Mouse (Mus musculus): ENCODE data around the gene Dgcr2. TPM values are rescaled to one million over a fixed set of nuclear protein-coding genes. Genes with fewer than 3 reads are reported as not detected.

Gene Dgcr2
- polyA plus RNA-seq, 1 experiment from 2014 or later = 75.3 TPM

- H3K9ac ChIP-seq (ENCODE audit: low read length) = peak overlapping the region; percentile 37; the same call in 1 of the 2 replicates
- H3K4me1 ChIP-seq (ENCODE audit: control insufficient read depth, insufficient read depth, low read length) = peaks cover 31% of the 10 kb centered on the region
Observed at GRCm38 (mm10) chr16:17804982-17805381, 93.4 kb downstream of the Dgcr2 start.

GRCm38 (mm10) chr16:17804449-17804912, 93.9 kb downstream of the Dgcr2 start:
- ATAC-seq = no peak
- Histone ChIP-seq H3K9ac (ENCODE audit: low read length) (peak overlapping the region; percentile 37), H3K27ac (ENCODE audit: low read depth, low read length) (no peak overlapping the region), H3K36me3 (ENCODE audit: control insufficient read depth, insufficient read depth, low read length) (no peaks in the 10 kb centered on the region), H3K27me3 (replicated peaks; ENCODE audit: control insufficient read depth, insufficient read depth, low read length) (peaks cover 70% of the 10 kb centered on the region), H3K4me3 (ENCODE audit: low read depth, low read length) (peak overlapping the region; percentile 30), H3K9me3 (replicated peaks; ENCODE audit: control insufficient read depth, low read length) (no peaks in the 10 kb centered on the region), H3K4me1 (ENCODE audit: control insufficient read depth, insufficient read depth, low read length) (peaks cover 28% of the 10 kb centered on the region), H3K4me2 (ENCODE audit: low read length) (peak overlapping the region; percentile 57)
- no peak for DNase-seq (ENCODE audit: low spot score)
- WGBS = under 1% methylated on average over 33 of the region's 33 CpGs

More at GRCm38 (mm10) chr16:17804982-17805381, 93.4 kb downstream of the Dgcr2 start:
- 6% methylated on average over 7 of the region's 7 CpGs for WGBS
- Histone ChIP-seq H3K36me3 (ENCODE audit: control insufficient read depth, insufficient read depth, low read length) (no peaks in the 10 kb centered on the region), H3K4me2 (ENCODE audit: low read length) (peak overlapping the region; percentile 57), H3K27me3 (replicated peaks; ENCODE audit: control insufficient read depth, insufficient read depth, low read length) (peaks cover 65% of the 10 kb centered on the region), H3K9me3 (replicated peaks; ENCODE audit: control insufficient read depth, low read length) (no peaks in the 10 kb centered on the region), H3K27ac (ENCODE audit: low read depth, low read length) (no peak overlapping the region), H3K4me3 (ENCODE audit: low read depth, low read length) (peak overlapping the region; percentile 30)
- ATAC-seq (no peak), DNase-seq (ENCODE audit: low spot score) (no peak)

DNA sequence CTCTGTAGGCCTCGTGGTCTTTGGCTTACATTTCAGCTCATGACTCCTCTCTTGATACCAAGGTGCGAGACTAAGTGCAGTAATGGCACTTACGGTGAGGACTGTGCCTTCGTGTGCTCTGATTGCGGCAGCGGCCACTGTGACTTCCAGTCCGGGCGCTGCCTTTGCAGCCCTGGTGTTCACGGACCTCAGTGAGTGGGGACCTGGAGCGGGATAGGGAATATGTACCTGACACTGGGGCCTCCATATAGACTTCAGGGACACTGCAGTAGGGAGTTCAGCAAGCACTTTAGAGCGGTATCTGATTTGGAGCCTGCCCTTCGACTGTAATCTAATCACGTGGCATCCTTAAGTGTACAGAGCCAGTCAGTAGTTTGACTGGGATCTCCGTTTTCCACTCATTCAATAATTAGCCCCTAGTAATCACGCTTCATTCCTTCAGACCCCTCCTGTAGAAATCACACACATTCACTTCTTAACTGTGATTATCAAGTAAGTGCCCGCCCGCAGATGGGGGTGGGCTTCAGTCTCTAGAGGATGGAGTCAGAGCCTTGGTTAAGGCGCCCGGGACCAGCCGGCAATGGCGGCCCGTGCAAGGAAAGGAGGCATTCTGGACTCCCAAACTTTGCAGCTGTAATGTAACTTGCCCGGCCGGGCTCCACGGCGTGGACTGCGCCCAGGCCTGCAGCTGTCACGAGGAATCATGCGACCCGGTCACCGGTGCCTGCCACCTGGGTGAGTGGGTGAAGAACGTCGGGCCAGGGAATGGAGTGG, 94.5 kb downstream of the Dgcr2 start:
- Histone ChIP-seq H3K27me3 (replicated peaks; ENCODE audit: control insufficient read depth, insufficient read depth, low read length) (peaks cover 76% of the 10 kb centered on the region), H3K4me1 (ENCODE audit: control insufficient read depth, insufficient read depth, low read length) (peaks cover 28% of the 10 kb centered on the region), H3K36me3 (ENCODE audit: control insufficient read depth, insufficient read depth, low read length) (no peaks in the 10 kb centered on the region), H3K4me3 (ENCODE audit: low read depth, low read length) (peak overlapping the region; percentile 30), H3K27ac (ENCODE audit: low read depth, low read length) (no peak overlapping the region), H3K4me2 (ENCODE audit: low read length) (peak overlapping the region; percentile 57), H3K9ac (ENCODE audit: low read length) (peak overlapping the region; percentile 37), H3K9me3 (replicated peaks; ENCODE audit: control insufficient read depth, low read length) (no peaks in the 10 kb centered on the region)
- DNase-seq (ENCODE audit: low spot score) (no peak), ATAC-seq (no peak)
- WGBS = 4% methylated on average over 33 of the region's 33 CpGs

GRCm38 (mm10) chr16:17802839-17803674, 95.3 kb downstream of the Dgcr2 start:
- Histone ChIP-seq H3K27me3 (replicated peaks; ENCODE audit: control insufficient read depth, insufficient read depth, low read length) (peaks cover 84% of the 10 kb centered on the region), H3K36me3 (ENCODE audit: control insufficient read depth, insufficient read depth, low read length) (no peaks in the 10 kb centered on the region), H3K4me3 (ENCODE audit: low read depth, low read length) (peak overlapping the region; percentile 30), H3K9me3 (replicated peaks; ENCODE audit: control insufficient read depth, low read length) (no peaks in the 10 kb centered on the region), H3K9ac (ENCODE audit: low read length) (peak overlapping the region; percentile 41), H3K4me2 (ENCODE audit: low read length) (peak overlapping the region; percentile 54), H3K27ac (ENCODE audit: low read depth, low read length) (no peak overlapping the region), H3K4me1 (ENCODE audit: control insufficient read depth, insufficient read depth, low read length) (peaks cover 34% of the 10 kb centered on the region)
- DNase-seq (ENCODE audit: low spot score) (peak; percentile 48), ATAC-seq (no peak)
- WGBS = 2% methylated on average over 82 of the region's 83 CpGs

GRCm38 (mm10) chr16:17802456-17802838, 95.9 kb downstream of the Dgcr2 start:
- Histone ChIP-seq H3K9ac (ENCODE audit: low read length) (no peak overlapping the region), H3K4me2 (ENCODE audit: low read length) (peak overlapping the region; percentile 54), H3K9me3 (replicated peaks; ENCODE audit: control insufficient read depth, low read length) (no peaks in the 10 kb centered on the region), H3K27me3 (replicated peaks; ENCODE audit: control insufficient read depth, insufficient read depth, low read length) (peaks cover 90% of the 10 kb centered on the region), H3K4me1 (ENCODE audit: control insufficient read depth, insufficient read depth, low read length) (peaks cover 32% of the 10 kb centered on the region), H3K36me3 (ENCODE audit: control insufficient read depth, insufficient read depth, low read length) (no peaks in the 10 kb centered on the region), H3K27ac (ENCODE audit: low read depth, low read length) (no peak overlapping the region), H3K4me3 (ENCODE audit: low read depth, low read length) (peak overlapping the region; percentile 30)
- DNase-seq (ENCODE audit: low spot score) = no peak
- 3% methylated on average over 18 of the region's 18 CpGs for whole genome bisulfite sequencing
- ATAC-seq = no peak

DNA sequence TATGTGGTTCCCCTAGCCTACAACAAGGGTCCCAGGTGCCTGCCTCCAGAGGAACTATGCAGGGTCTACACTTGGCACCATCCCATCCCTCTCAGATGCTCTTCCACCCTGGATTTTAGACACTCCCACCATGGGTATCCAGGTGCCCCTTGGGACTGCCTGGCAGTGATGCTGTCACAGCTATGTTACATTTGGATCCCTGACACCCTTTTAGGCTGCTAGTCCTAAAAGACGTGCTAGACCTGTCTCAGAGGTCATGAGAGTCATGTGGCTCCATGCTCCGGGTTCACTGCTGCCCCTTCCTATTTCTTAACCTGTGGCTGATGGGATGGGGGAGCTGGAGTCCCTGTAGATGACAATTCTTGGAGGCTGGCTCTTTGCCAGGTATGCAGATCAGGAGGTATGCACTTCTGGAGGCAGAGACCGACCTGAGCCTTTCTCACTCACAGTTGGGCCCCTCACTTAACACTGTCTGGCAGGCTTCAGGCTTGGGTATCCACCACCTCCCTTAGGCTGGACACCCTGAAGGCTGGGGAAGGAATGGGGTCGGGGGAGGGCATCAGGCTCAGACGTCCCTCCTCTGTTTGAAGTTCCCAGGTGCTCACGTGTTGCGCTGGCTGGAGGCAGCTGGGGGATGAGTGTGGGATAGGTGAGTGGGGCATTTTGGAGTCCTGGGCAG, 96.4 kb downstream of the Dgcr2 start:
- no peak overlapping the region for H3K9ac ChIP-seq (ENCODE audit: low read length)
- DNase-seq (ENCODE audit: low spot score) (peak; percentile 16), ATAC-seq (no peak)
- no peak overlapping the region; the same call in 1 of the 2 replicates for H3K4me2 ChIP-seq (ENCODE audit: low read length)
- peaks cover 34% of the 10 kb centered on the region for H3K4me1 ChIP-seq (ENCODE audit: control insufficient read depth, insufficient read depth, low read length)
- H3K4me3 ChIP-seq (ENCODE audit: low read depth, low read length) = no peak overlapping the region
- peaks cover 95% of the 10 kb centered on the region for H3K27me3 ChIP-seq (replicated peaks; ENCODE audit: control insufficient read depth, insufficient read depth, low read length)
- H3K9me3 ChIP-seq (replicated peaks; ENCODE audit: control insufficient read depth, low read length) = no peaks in the 10 kb centered on the region
- H3K36me3 ChIP-seq (ENCODE audit: control insufficient read depth, insufficient read depth, low read length) = no peaks in the 10 kb centered on the region
- WGBS = 3% methylated on average over 7 of the region's 7 CpGs
- H3K27ac ChIP-seq (ENCODE audit: low read depth, low read length) = no peak overlapping the region

DNA sequence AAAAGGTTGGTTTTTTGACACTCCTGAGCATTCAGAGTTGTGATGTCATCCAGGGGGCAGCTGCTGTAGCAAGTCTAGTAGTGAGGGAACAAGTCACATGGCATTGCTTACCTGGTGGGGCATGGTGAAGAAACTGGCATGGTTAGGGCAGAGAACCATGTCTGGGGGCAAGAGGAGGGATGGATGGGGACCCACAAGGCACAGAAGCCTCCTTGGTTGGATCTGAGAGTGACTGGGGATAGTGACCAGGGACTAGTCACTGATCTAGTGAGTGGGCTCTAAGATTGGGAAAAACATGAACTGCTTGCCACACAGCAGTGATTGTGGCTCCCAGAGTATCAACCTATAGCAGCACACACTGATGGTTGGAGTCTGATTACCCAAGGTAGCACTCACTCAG, 98.8 kb downstream of the Dgcr2 start:
- Histone ChIP-seq H3K4me1 (ENCODE audit: control insufficient read depth, insufficient read depth, low read length) (peaks cover 28% of the 10 kb centered on the region), H3K4me2 (ENCODE audit: low read length) (no peak overlapping the region), H3K27ac (ENCODE audit: low read depth, low read length) (no peak overlapping the region), H3K36me3 (ENCODE audit: control insufficient read depth, insufficient read depth, low read length) (no peaks in the 10 kb centered on the region), H3K9me3 (replicated peaks; ENCODE audit: control insufficient read depth, low read length) (no peaks in the 10 kb centered on the region), H3K27me3 (replicated peaks; ENCODE audit: control insufficient read depth, insufficient read depth, low read length) (peaks cover 95% of the 10 kb centered on the region), H3K4me3 (ENCODE audit: low read depth, low read length) (no peak overlapping the region), H3K9ac (ENCODE audit: low read length) (no peak overlapping the region)
- DNase-seq (ENCODE audit: low spot score) (no peak), ATAC-seq (no peak)

GRCm38 (mm10) chr16:17798321-17799180, 99.8 kb downstream of the Dgcr2 start:
- H3K9me3 ChIP-seq (replicated peaks; ENCODE audit: control insufficient read depth, low read length) = no peaks in the 10 kb centered on the region
- DNase-seq (ENCODE audit: low spot score) (no peak), ATAC-seq (peak; percentile 43; the same call in 1 of the 2 replicates)
- peak overlapping the region; percentile 77 for H3K4me2 ChIP-seq (ENCODE audit: low read length)
- H3K4me1 ChIP-seq (ENCODE audit: control insufficient read depth, insufficient read depth, low read length) = peaks cover 22% of the 10 kb centered on the region
- H3K36me3 ChIP-seq (ENCODE audit: control insufficient read depth, insufficient read depth, low read length) = no peaks in the 10 kb centered on the region
- 2% methylated on average over 33 of the region's 45 CpGs for WGBS
- peaks cover 84% of the 10 kb centered on the region for H3K27me3 ChIP-seq (replicated peaks; ENCODE audit: control insufficient read depth, insufficient read depth, low read length)
- H3K27ac ChIP-seq (ENCODE audit: low read depth, low read length) = no peak overlapping the region
- peak overlapping the region; percentile 45 for H3K4me3 ChIP-seq (ENCODE audit: low read depth, low read length)
- peak overlapping the region; percentile 35 for H3K9ac ChIP-seq (ENCODE audit: low read length)
